Mouse (Mus musculus): ENCODE results near the gene Taldo1. TPM values are rescaled to one million over a fixed set of nuclear protein-coding genes. Genes with fewer than 3 reads are reported as not detected.

Gene Taldo1
- 306 and 317 TPM in 2 replicates for polyA plus RNA-seq (2014; fragmentation: Nextera tagmentation; extraction: Ambion mirVana)

- H3K4me1 ChIP-seq (ENCODE audit: control insufficient read depth, insufficient read depth, low read length), result peaks cover 9% of the 10 kb centered on the region; the same call in 1 of the 2 replicates
- 0 out of 2 replicates have a peak within 1 kb of the TSS, but pooled peaks have one; percentile 30 for H3K27ac ChIP-seq (replicated peaks; ENCODE audit: low read depth, low read length)
- peak within 1 kb of the TSS; percentile 63 for H3K4me3 ChIP-seq (ENCODE audit: low read depth, low read length)
- H3K36me3 ChIP-seq (ENCODE audit: control insufficient read depth, insufficient read depth, low read length), result peaks cover 2% of the 10 kb centered on the region
- DNase-seq (ENCODE audit: low spot score) (peak; percentile 96), ATAC-seq (ENCODE audit: insufficient number of reproducible peaks, low FRiP score, low TSS enrichment, low read depth) (peak; percentile 91)
- H3K4me2 ChIP-seq (ENCODE audit: low read depth, severe bottlenecking), result peak within 1 kb of the TSS; percentile 96
- H3K27me3 ChIP-seq (ENCODE audit: control insufficient read depth, insufficient read depth, low read length), result no peaks in the 10 kb centered on the region
- peak within 1 kb of the TSS; percentile 68 for H3K9ac ChIP-seq (ENCODE audit: low read length)
- H3K9me3 ChIP-seq (ENCODE audit: control insufficient read depth, low read length), result no peaks in the 10 kb centered on the region
- under 1% methylated on average over 57 of the region's 57 CpGs for WGBS
Measured at GRCm38 (mm10) chr7:141391625-141392551, at the start of gene Taldo1. Taldo1 (plus strand) TSS chr7:141392199.

DNA sequence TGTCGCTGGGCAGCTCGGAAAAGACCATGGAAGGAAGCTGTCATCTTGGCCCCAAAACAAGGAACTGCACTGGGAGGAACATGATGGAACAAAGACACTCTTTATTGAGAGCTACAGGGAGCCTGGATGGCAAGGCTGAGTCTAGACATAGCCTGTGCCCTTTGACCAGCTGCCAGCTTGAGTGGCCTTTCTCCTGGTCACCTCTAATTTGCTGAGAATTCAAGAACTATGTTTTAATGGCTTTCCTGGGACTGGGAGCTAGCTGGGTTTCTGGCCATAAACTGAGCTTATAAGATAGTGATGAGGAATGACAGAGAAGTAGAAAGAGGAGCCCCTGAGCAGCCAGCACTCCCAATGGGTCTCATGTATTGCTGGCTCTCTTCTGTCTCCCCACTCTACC lies 48.8 kb upstream of the Taldo1 start:
- H3K4me1 ChIP-seq (ENCODE audit: control insufficient read depth, insufficient read depth, low read length), result no peaks in the 10 kb centered on the region
- no peaks in the 10 kb centered on the region for H3K9me3 ChIP-seq (ENCODE audit: control insufficient read depth, low read length)
- no peak overlapping the region for H3K4me3 ChIP-seq (ENCODE audit: low read depth, low read length)
- H3K4me2 ChIP-seq (ENCODE audit: low read depth, severe bottlenecking), result no peak overlapping the region
- H3K9ac ChIP-seq (ENCODE audit: low read length), result no peak overlapping the region
- H3K36me3 ChIP-seq (ENCODE audit: control insufficient read depth, insufficient read depth, low read length), result no peaks in the 10 kb centered on the region
- no peak for DNase-seq (ENCODE audit: low spot score)
- 92% methylated on average over 2 of the region's 2 CpGs for WGBS
- no peak for ATAC-seq (ENCODE audit: insufficient number of reproducible peaks, low FRiP score, low TSS enrichment, low read depth)
- 0 out of 2 replicates have a peak, but pooled peaks cover 2% of the 10 kb centered on the region for H3K27me3 ChIP-seq (ENCODE audit: control insufficient read depth, insufficient read depth, low read length)
- no peak overlapping the region for H3K27ac ChIP-seq (replicated peaks; ENCODE audit: low read depth, low read length)

GRCm38 (mm10) chr7:141343696-141344095 lies 48.3 kb upstream of the Taldo1 start:
- DNase-seq (ENCODE audit: low spot score), result no peak
- Histone ChIP-seq H3K36me3 (ENCODE audit: control insufficient read depth, insufficient read depth, low read length) (no peaks in the 10 kb centered on the region), H3K4me2 (ENCODE audit: low read depth, severe bottlenecking) (no peak overlapping the region), H3K4me3 (ENCODE audit: low read depth, low read length) (no peak overlapping the region), H3K9ac (ENCODE audit: low read length) (no peak overlapping the region), H3K27me3 (ENCODE audit: control insufficient read depth, insufficient read depth, low read length) (0 out of 2 replicates have a peak, but pooled peaks cover 2% of the 10 kb centered on the region), H3K27ac (replicated peaks; ENCODE audit: low read depth, low read length) (no peak overlapping the region), H3K9me3 (ENCODE audit: control insufficient read depth, low read length) (no peaks in the 10 kb centered on the region), H3K4me1 (ENCODE audit: control insufficient read depth, insufficient read depth, low read length) (no peaks in the 10 kb centered on the region)
- ATAC-seq (ENCODE audit: insufficient number of reproducible peaks, low FRiP score, low TSS enrichment, low read depth), result no peak
- 78% methylated on average over 7 of the region's 7 CpGs for WGBS

GRCm38 (mm10) chr7:141344787-141345186 lies 47.2 kb upstream of the Taldo1 start:
- Histone ChIP-seq H3K27me3 (ENCODE audit: control insufficient read depth, insufficient read depth, low read length) (0 out of 2 replicates have a peak, but pooled peaks cover 2% of the 10 kb centered on the region), H3K36me3 (ENCODE audit: control insufficient read depth, insufficient read depth, low read length) (no peaks in the 10 kb centered on the region), H3K27ac (replicated peaks; ENCODE audit: low read depth, low read length) (no peak overlapping the region), H3K9ac (ENCODE audit: low read length) (no peak overlapping the region), H3K4me2 (ENCODE audit: low read depth, severe bottlenecking) (no peak overlapping the region), H3K9me3 (ENCODE audit: control insufficient read depth, low read length) (no peaks in the 10 kb centered on the region), H3K4me1 (ENCODE audit: control insufficient read depth, insufficient read depth, low read length) (no peaks in the 10 kb centered on the region), H3K4me3 (ENCODE audit: low read depth, low read length) (no peak overlapping the region)
- no peak for ATAC-seq (ENCODE audit: insufficient number of reproducible peaks, low FRiP score, low TSS enrichment, low read depth)
- 92% methylated on average over 5 of the region's 5 CpGs for WGBS
- DNase-seq (ENCODE audit: low spot score), result no peak

DNA sequence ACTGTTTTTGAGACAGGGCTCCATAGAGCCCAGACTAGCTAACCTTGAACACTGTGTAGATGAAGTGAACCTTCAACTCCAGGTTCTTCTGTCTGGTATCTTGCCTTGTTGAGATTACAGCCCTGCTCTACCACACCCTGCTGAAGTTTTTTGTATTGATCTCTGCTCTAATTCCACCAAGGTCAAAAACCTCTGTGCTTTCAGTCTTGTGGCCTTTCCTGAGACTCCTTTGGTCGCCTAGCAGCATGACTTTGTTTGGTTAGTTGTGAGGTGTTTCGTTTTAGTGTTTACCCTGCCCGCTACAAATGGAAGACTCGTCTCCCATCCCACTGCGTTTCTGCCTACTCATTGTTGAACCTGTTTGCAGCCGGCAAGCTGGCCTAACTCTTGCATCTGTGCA lies 40.9 kb upstream of the Taldo1 start:
- ATAC-seq (ENCODE audit: insufficient number of reproducible peaks, low FRiP score, low TSS enrichment, low read depth) (no peak), DNase-seq (ENCODE audit: low spot score) (no peak)
- 83% methylated on average over 6 of the region's 6 CpGs for whole genome bisulfite sequencing
- Histone ChIP-seq H3K4me2 (ENCODE audit: low read depth, severe bottlenecking) (no peak overlapping the region), H3K27ac (replicated peaks; ENCODE audit: low read depth, low read length) (no peak overlapping the region), H3K4me3 (ENCODE audit: low read depth, low read length) (no peak overlapping the region), H3K36me3 (ENCODE audit: control insufficient read depth, insufficient read depth, low read length) (no peaks in the 10 kb centered on the region), H3K27me3 (ENCODE audit: control insufficient read depth, insufficient read depth, low read length) (no peaks in the 10 kb centered on the region), H3K9me3 (ENCODE audit: control insufficient read depth, low read length) (no peaks in the 10 kb centered on the region), H3K9ac (ENCODE audit: low read length) (no peak overlapping the region), H3K4me1 (ENCODE audit: control insufficient read depth, insufficient read depth, low read length) (no peaks in the 10 kb centered on the region)

DNA sequence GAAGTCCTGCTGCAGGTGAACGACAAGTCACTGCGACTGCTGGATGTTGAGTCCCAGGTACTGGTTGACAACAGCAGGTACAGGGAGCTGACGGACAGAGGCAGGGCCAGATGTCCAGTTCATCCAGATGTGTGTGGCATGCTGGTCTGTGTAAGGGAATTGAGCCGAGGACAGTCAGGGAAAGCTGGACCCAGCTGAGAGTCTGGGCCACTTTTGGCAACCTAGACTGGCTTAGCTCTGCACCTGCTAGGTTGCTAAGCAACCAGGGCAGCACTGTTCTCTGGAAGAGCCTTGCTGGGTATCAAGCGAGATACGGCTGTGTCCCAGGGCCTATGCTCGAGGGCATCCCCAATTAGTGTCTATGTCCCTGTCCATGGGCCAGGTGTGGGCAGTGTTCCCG lies 36.9 kb upstream of the Taldo1 start:
- WGBS, result 78% methylated on average over 8 of the region's 8 CpGs
- Histone ChIP-seq H3K4me1 (ENCODE audit: control insufficient read depth, insufficient read depth, low read length) (no peaks in the 10 kb centered on the region), H3K27ac (replicated peaks; ENCODE audit: low read depth, low read length) (no peak overlapping the region), H3K4me2 (ENCODE audit: low read depth, severe bottlenecking) (no peak overlapping the region), H3K4me3 (ENCODE audit: low read depth, low read length) (no peak overlapping the region), H3K9ac (ENCODE audit: low read length) (no peak overlapping the region), H3K36me3 (ENCODE audit: control insufficient read depth, insufficient read depth, low read length) (no peaks in the 10 kb centered on the region), H3K27me3 (ENCODE audit: control insufficient read depth, insufficient read depth, low read length) (no peaks in the 10 kb centered on the region), H3K9me3 (ENCODE audit: control insufficient read depth, low read length) (no peaks in the 10 kb centered on the region)
- no peak for DNase-seq (ENCODE audit: low spot score)
- ATAC-seq (ENCODE audit: insufficient number of reproducible peaks, low FRiP score, low TSS enrichment, low read depth), result no peak

GRCm38 (mm10) chr7:141355626-141356326 lies 36.2 kb upstream of the Taldo1 start:
- Histone ChIP-seq H3K27ac (replicated peaks; ENCODE audit: low read depth, low read length) (no peak overlapping the region), H3K27me3 (ENCODE audit: control insufficient read depth, insufficient read depth, low read length) (0 out of 2 replicates have a peak, but pooled peaks cover 1% of the 10 kb centered on the region), H3K4me1 (ENCODE audit: control insufficient read depth, insufficient read depth, low read length) (no peaks in the 10 kb centered on the region), H3K4me2 (ENCODE audit: low read depth, severe bottlenecking) (no peak overlapping the region), H3K36me3 (ENCODE audit: control insufficient read depth, insufficient read depth, low read length) (no peaks in the 10 kb centered on the region), H3K9me3 (ENCODE audit: control insufficient read depth, low read length) (no peaks in the 10 kb centered on the region), H3K9ac (ENCODE audit: low read length) (no peak overlapping the region), H3K4me3 (ENCODE audit: low read depth, low read length) (no peak overlapping the region)
- no peak for ATAC-seq (ENCODE audit: insufficient number of reproducible peaks, low FRiP score, low TSS enrichment, low read depth)
- DNase-seq (ENCODE audit: low spot score), result no peak
- whole genome bisulfite sequencing, result 54% methylated on average over 12 of the region's 12 CpGs

GRCm38 (mm10) chr7:141356971-141357370 lies 35.0 kb upstream of the Taldo1 start:
- no peak overlapping the region for H3K4me2 ChIP-seq (ENCODE audit: low read depth, severe bottlenecking)
- ATAC-seq (ENCODE audit: insufficient number of reproducible peaks, low FRiP score, low TSS enrichment, low read depth) (no peak), DNase-seq (ENCODE audit: low spot score) (no peak)
- H3K4me3 ChIP-seq (ENCODE audit: low read depth, low read length), result no peak overlapping the region
- H3K36me3 ChIP-seq (ENCODE audit: control insufficient read depth, insufficient read depth, low read length), result no peaks in the 10 kb centered on the region
- no peaks in the 10 kb centered on the region for H3K4me1 ChIP-seq (ENCODE audit: control insufficient read depth, insufficient read depth, low read length)
- 77% methylated on average over 14 of the region's 14 CpGs for WGBS
- H3K9ac ChIP-seq (ENCODE audit: low read length), result no peak overlapping the region
- H3K9me3 ChIP-seq (ENCODE audit: control insufficient read depth, low read length), result no peaks in the 10 kb centered on the region
- peaks cover 9% of the 10 kb centered on the region; the same call in 1 of the 2 replicates for H3K27me3 ChIP-seq (ENCODE audit: control insufficient read depth, insufficient read depth, low read length)
- no peak overlapping the region for H3K27ac ChIP-seq (replicated peaks; ENCODE audit: low read depth, low read length)
